Mouse (Mus musculus) testis, adult 2 months (tissue): ENCODE measurements around the gene Prdx2. TPM values are rescaled to one million over a fixed set of nuclear protein-coding genes. Genes with fewer than 3 reads are reported as not detected.
A peak's percentile ranks its signal among the peaks of the same experiment; 100 is the strongest.

ENCODE experiments used
- H3K27ac ChIP-seq: fragments of 200-500 bp; 2 replicates; pipeline ENCODE4 v1.5.1; 2012; ENCODE audit warnings: low read depth, low read length; ENCODE audit not compliant: control insufficient read depth, insufficient read depth
- H3K27me3 ChIP-seq: fragments of 200-500 bp; 2 replicates; pipeline ENCODE4 v1.6.1; 2012; ENCODE audit warnings: mild to moderate bottlenecking, low read length, moderate library complexity; ENCODE audit not compliant: control insufficient read depth, insufficient read depth
- H3K36me3 ChIP-seq: fragments of 200-500 bp; 2 replicates; pipeline ENCODE4 v1.6.1; 2012; ENCODE audit warnings: mild to moderate bottlenecking, low read length; ENCODE audit not compliant: control insufficient read depth, insufficient read depth
- H3K4me1 ChIP-seq: fragments of 200-500 bp; 2 replicates; pipeline ENCODE4 v1.6.1; 2012; ENCODE audit warnings: low read length; ENCODE audit not compliant: control insufficient read depth, insufficient read depth
- H3K4me3 ChIP-seq: fragments of 200-500 bp; 2 replicates; pipeline ENCODE4 v1.5.1; 2012; ENCODE audit warnings: low read depth, mild to moderate bottlenecking, low read length, moderate library complexity, mixed read lengths; ENCODE audit not compliant: control insufficient read depth
- CTCF ChIP-seq: fragments of 200-500 bp; IDR thresholded peaks from 2 replicates; pipeline ENCODE4 v1.5.1; 2012; ENCODE audit warnings: low read depth, mild to moderate bottlenecking, inconsistent platforms, low read length, moderate library complexity; ENCODE audit not compliant: control insufficient read depth, insufficient read depth, insufficient replicate concordance
- POLR2A ChIP-seq: fragments of 200-500 bp; IDR thresholded peaks from 2 replicates; pipeline ENCODE4 v1.6.1; 2012; ENCODE audit warnings: low read depth, mild to moderate bottlenecking, inconsistent platforms, low read length, moderate library complexity; ENCODE audit not compliant: control insufficient read depth
- polyA plus RNA-seq: library from polyadenylated mRNA; depleted of rRNA; stranded (reverse); fragments of >200 nt; gene quantifications from 2 replicates; pipeline ENCODE4 v1.2.3, GENCODE M21; 2012

Prdx2 gene
- polyA plus RNA-seq, 1 experiment, result 68.5 TPM

DNA sequence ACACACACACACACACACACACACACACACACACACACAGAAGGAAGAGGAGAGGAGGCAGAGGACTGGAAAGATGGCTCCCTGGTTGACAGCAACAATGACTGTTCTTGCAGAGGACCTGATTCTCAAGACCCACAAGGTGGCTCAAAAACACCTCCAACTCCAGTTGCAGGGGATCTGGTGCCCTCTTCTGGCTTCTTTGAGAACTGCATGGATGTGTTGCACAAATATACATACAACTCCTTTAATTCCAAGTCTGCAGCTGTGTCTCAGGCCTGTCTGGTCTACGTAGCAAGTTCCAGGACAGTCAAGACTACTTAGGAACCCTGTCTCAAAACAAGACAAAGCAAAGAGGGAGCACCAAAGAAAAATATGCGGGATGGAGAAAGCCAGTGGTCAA lies 12.6 kb upstream of the Prdx2 start:
- peaks cover 6% of the 10 kb centered on the region for H3K4me1 ChIP-seq
- TF ChIP-seq POLR2A, result no peak
- peak; percentile 19; the same call in 1 of the 2 replicates for TF ChIP-seq CTCF
- no peak overlapping the region for H3K27ac ChIP-seq
- H3K4me3 ChIP-seq, result no peak overlapping the region
- no peaks in the 10 kb centered on the region for H3K27me3 ChIP-seq
- no peaks in the 10 kb centered on the region; the same call in 1 of the 2 replicates for H3K36me3 ChIP-seq

DNA sequence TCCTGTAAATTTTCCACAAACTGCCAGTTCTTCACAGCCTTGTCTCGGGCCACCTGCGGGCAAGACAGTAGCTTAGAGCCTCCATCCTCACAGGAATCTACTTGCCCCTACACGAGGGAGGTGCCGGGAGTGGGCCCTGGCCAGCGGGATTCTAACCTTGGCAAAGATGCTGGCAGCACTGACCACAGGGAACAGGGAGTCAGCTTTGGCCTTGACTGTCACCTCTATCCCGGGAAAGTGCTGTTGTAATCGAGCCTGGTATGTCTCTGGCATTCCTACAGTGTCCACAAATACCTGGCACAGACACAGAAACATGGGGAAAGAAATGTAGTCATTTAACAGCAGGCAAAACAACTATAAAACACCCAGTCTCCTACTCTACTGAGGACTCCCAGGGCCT lies 9.6 kb upstream of the Prdx2 start:
- no peak overlapping the region for H3K27ac ChIP-seq
- no peaks in the 10 kb centered on the region; the same call in 1 of the 2 replicates for H3K4me1 ChIP-seq
- H3K36me3 ChIP-seq, result peaks cover 2% of the 10 kb centered on the region; the same call in 1 of the 2 replicates
- TF ChIP-seq POLR2A (no peak), CTCF (no peak)
- H3K27me3 ChIP-seq, result no peaks in the 10 kb centered on the region
- no peak overlapping the region for H3K4me3 ChIP-seq

DNA sequence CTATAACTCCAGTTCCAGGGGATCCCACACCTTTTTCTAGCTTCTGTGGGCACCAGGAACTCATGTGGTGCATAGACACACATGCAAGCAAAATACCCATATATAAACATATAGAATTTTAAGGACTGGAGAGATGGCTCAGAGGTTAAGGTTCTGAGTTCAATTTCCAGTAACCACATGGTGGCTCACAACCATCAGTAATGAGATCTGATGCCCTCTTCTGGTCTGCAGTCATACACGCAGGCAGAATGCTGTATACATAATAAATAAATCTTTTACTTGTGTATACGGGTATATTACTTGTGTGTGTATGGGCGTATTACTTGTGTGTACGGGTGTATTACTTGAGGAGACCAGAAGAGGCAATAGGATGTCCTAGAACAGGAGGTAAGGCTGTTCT lies 5.4 kb upstream of the Prdx2 start:
- no peaks in the 10 kb centered on the region for H3K27me3 ChIP-seq
- no peak overlapping the region for H3K27ac ChIP-seq
- H3K36me3 ChIP-seq, result peaks cover 2% of the 10 kb centered on the region; the same call in 1 of the 2 replicates
- peaks cover 26% of the 10 kb centered on the region for H3K4me1 ChIP-seq
- no peak overlapping the region for H3K4me3 ChIP-seq
- TF ChIP-seq POLR2A (no peak), CTCF (no peak)

- TF ChIP-seq POLR2A (peak; percentile 65), CTCF (no peak)
These were observed 3.6 kb upstream of the Prdx2 start for GRCm38 (mm10) chr8:84965731-84966291.

GRCm38 (mm10) chr8:84966603-84967002 lies 2.8 kb upstream of the Prdx2 start:
- H3K4me3 ChIP-seq, result peak overlapping the region; percentile 92

More at GRCm38 (mm10) chr8:84965731-84966291, 3.6 kb upstream of the Prdx2 start:
- Histone ChIP-seq H3K36me3 (peaks cover 2% of the 10 kb centered on the region; the same call in 1 of the 2 replicates), H3K4me1 (peaks cover 38% of the 10 kb centered on the region), H3K4me3 (peak overlapping the region; percentile 92), H3K27ac (peak overlapping the region; percentile 32), H3K27me3 (no peaks in the 10 kb centered on the region)

GRCm38 (mm10) chr8:84967532-84968304 lies 1.7 kb upstream of the Prdx2 start:
- Histone ChIP-seq H3K27me3 (no peaks in the 10 kb centered on the region), H3K27ac (peak overlapping the region; percentile 29), H3K4me1 (peaks cover 38% of the 10 kb centered on the region), H3K36me3 (no peaks in the 10 kb centered on the region), H3K4me3 (peak overlapping the region; percentile 35)
- no peak for TF ChIP-seq CTCF
- no peak for TF ChIP-seq POLR2A

More at GRCm38 (mm10) chr8:84966603-84967002, 2.8 kb upstream of the Prdx2 start:
- Histone ChIP-seq H3K36me3 (peaks cover 2% of the 10 kb centered on the region; the same call in 1 of the 2 replicates), H3K27ac (peak overlapping the region; percentile 79), H3K4me1 (peaks cover 38% of the 10 kb centered on the region), H3K27me3 (no peaks in the 10 kb centered on the region)
- TF ChIP-seq CTCF (no peak), POLR2A (no peak)

DNA sequence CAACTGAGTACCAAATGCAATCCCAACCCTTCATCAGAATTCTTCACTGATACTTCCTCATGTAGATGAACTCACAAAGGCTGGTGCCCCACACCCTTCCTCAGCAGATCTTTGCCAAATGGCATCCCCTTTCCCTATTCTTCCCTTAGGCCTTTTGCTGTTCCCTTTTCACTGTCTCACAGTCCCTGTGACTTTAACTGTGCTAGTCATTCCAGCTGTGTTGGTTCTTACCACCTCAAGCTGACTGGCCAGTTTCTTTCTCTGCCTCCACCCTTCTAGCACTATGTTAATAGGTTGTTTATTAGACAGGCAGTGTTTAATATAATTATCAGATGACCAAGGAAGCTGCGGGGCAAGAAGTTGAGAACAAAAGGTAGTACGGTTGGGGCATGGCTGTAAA lies 737 bp upstream of the Prdx2 start:
- no peaks in the 10 kb centered on the region for H3K36me3 ChIP-seq
- H3K4me1 ChIP-seq, result peaks cover 38% of the 10 kb centered on the region
- no peaks in the 10 kb centered on the region for H3K27me3 ChIP-seq
- H3K27ac ChIP-seq, result peak overlapping the region; percentile 95
- H3K4me3 ChIP-seq, result peak overlapping the region; percentile 95
- TF ChIP-seq CTCF, result no peak
- TF ChIP-seq POLR2A, result no peak
